Mouse (Mus musculus) lung, embryonic 15.5 days (tissue): ENCODE measurements around the gene Prelid3b. TPM values are rescaled to one million over a fixed set of nuclear protein-coding genes. Genes with fewer than 3 reads are reported as not detected.
A peak's percentile ranks its signal among the peaks of the same experiment; 100 is the strongest.

Experiments used
- ATAC-seq: fragments of 200-750 bp; cut with Nextera tagmentation; 2 replicates; pipeline ENCODE4 v1.8.0; 2017; ENCODE audit warnings: moderate number of reproducible peaks, borderline replicate concordance; ENCODE audit not compliant: low FRiP score, low TSS enrichment; ENCODE audit errors: extremely low read depth
- H3K27ac ChIP-seq: fragments of 300-500 bp; sonication (generic); 2 replicates; pipeline ENCODE4 v1.5.1; 2015; ENCODE audit warnings: moderate library complexity, mild to moderate bottlenecking, inconsistent platforms
- H3K27me3 ChIP-seq: fragments of 300-500 bp; sonication (generic); 2 replicates; pipeline ENCODE4 v1.6.1; 2015; ENCODE audit warnings: inconsistent platforms
- H3K36me3 ChIP-seq: fragments of 300-500 bp; sonication (generic); 2 replicates; pipeline ENCODE4 v1.6.1; 2015; ENCODE audit warnings: inconsistent platforms
- H3K4me1 ChIP-seq: fragments of 300-500 bp; sonication (generic); 2 replicates; pipeline ENCODE4 v1.6.1; 2015; ENCODE audit warnings: inconsistent platforms
- H3K4me2 ChIP-seq: fragments of 300-500 bp; sonication (generic); 2 replicates; pipeline ENCODE4 v1.6.1; 2015; ENCODE audit warnings: inconsistent platforms, mild to moderate bottlenecking, moderate library complexity
- H3K4me3 ChIP-seq: fragments of 300-500 bp; sonication (generic); 2 replicates; pipeline ENCODE4 v1.5.1; 2015; ENCODE audit warnings: mild to moderate bottlenecking, inconsistent platforms
- H3K9ac ChIP-seq: fragments of 300-500 bp; sonication (generic); 2 replicates; pipeline ENCODE4 v1.6.1; 2015; ENCODE audit warnings: inconsistent platforms
- H3K9me3 ChIP-seq: fragments of 300-500 bp; sonication (generic); 2 replicates; pipeline ENCODE4 v1.6.1; 2016; ENCODE audit warnings: inconsistent platforms
- WGBS: fragments of 180-500 bp; shearing (Covaris S2); methylation state at CpG from one replicate; pipeline ENCODE4 v1.1.7; 2015; 5-methylcytosine and 5-hydroxymethylcytosine counted together
- polyA plus RNA-seq: library from polyadenylated mRNA; unstranded; fragments of >200 nt; fragmentation: Nextera tagmentation; extraction: Ambion mirVana; gene quantifications from 2 replicates; pipeline ENCODE4 v1.2.1, GENCODE M21; 2015

Prelid3b gene
- polyA plus RNA-seq, 1 experiment from 2014 or later: 116 TPM

GRCm38 (mm10) chr2:174492858-174493257, 20.0 kb upstream of the Prelid3b start:
- no peak overlapping the region for H3K27ac ChIP-seq
- H3K4me2 ChIP-seq: no peak overlapping the region
- no peaks in the 10 kb centered on the region for H3K9me3 ChIP-seq
- 52% methylated on average over 2 of the region's 2 CpGs for WGBS
- H3K4me1 ChIP-seq: no peaks in the 10 kb centered on the region
- no peak for ATAC-seq
- H3K9ac ChIP-seq: no peak overlapping the region
- no peaks in the 10 kb centered on the region for H3K36me3 ChIP-seq
- no peak overlapping the region for H3K4me3 ChIP-seq
- H3K27me3 ChIP-seq: no peaks in the 10 kb centered on the region

- Histone ChIP-seq H3K4me3 (no peak overlapping the region), H3K4me2 (no peak overlapping the region), H3K9me3 (no peaks in the 10 kb centered on the region), H3K9ac (no peak overlapping the region), H3K36me3 (no peaks in the 10 kb centered on the region), H3K27ac (no peak overlapping the region), H3K4me1 (no peaks in the 10 kb centered on the region), H3K27me3 (no peaks in the 10 kb centered on the region)
- no peak for ATAC-seq
- WGBS: 59% methylated on average over 5 of the region's 5 CpGs
Measured at GRCm38 (mm10) chr2:174487005-174487404, 14.1 kb upstream of the Prelid3b start.

GRCm38 (mm10) chr2:174478746-174479145, 5.9 kb upstream of the Prelid3b start:
- Histone ChIP-seq H3K27ac (no peak overlapping the region; the same call in 1 of the 2 replicates), H3K4me3 (no peak overlapping the region), H3K4me2 (no peak overlapping the region), H3K36me3 (no peaks in the 10 kb centered on the region), H3K4me1 (peaks cover 9% of the 10 kb centered on the region), H3K9ac (no peak overlapping the region), H3K9me3 (no peaks in the 10 kb centered on the region), H3K27me3 (no peaks in the 10 kb centered on the region)
- WGBS: 65% methylated on average over 5 of the region's 5 CpGs
- no peak for ATAC-seq

GRCm38 (mm10) chr2:174477543-174478319, 4.8 kb upstream of the Prelid3b start:
- H3K4me1 ChIP-seq: peaks cover 15% of the 10 kb centered on the region
- no peak overlapping the region for H3K4me2 ChIP-seq
- H3K36me3 ChIP-seq: no peaks in the 10 kb centered on the region
- H3K27me3 ChIP-seq: no peaks in the 10 kb centered on the region
- ATAC-seq: no peak
- no peak overlapping the region for H3K4me3 ChIP-seq
- peak overlapping the region; percentile 30 for H3K27ac ChIP-seq
- no peaks in the 10 kb centered on the region for H3K9me3 ChIP-seq
- H3K9ac ChIP-seq: no peak overlapping the region
- WGBS: 47% methylated on average over 3 of the region's 3 CpGs

GRCm38 (mm10) chr2:174473550-174473927, 658 bp upstream of the Prelid3b start:
- ATAC-seq: no peak
- 60% methylated on average over 5 of the region's 5 CpGs for WGBS
- Histone ChIP-seq H3K4me2 (peak overlapping the region; percentile 74), H3K27ac (peak overlapping the region; percentile 87), H3K4me3 (peak overlapping the region; percentile 69), H3K9ac (peak overlapping the region; percentile 51), H3K27me3 (no peaks in the 10 kb centered on the region), H3K4me1 (peaks cover 24% of the 10 kb centered on the region), H3K36me3 (peaks cover 9% of the 10 kb centered on the region; the same call in 1 of the 2 replicates), H3K9me3 (no peaks in the 10 kb centered on the region)

DNA sequence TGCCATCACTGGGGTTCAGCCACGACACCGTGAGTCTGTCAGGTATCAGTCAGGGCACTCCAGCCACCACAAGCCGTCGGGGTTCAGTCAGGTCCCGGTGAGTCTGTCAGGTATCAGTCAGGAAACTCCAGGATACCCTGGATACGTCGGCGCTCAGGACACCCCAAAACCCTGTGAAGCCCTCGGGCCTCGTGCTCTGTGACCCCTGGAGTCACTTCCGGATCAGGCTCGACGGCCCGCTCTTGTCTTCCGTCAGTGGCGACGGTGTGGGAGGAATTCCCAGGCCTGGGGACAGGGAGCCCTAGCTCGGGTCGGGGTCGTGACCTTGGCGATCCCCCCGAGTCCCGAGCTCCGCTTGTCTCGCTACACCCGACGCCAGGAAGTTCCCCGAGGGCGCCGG, 474 bp downstream of the Prelid3b start:
- peak overlapping the region; percentile 69 for H3K4me3 ChIP-seq
- H3K9me3 ChIP-seq: no peaks in the 10 kb centered on the region
- WGBS: 8% methylated on average over 30 of the region's 30 CpGs
- peaks cover 15% of the 10 kb centered on the region; the same call in 1 of the 2 replicates for H3K36me3 ChIP-seq
- peaks cover 19% of the 10 kb centered on the region for H3K4me1 ChIP-seq
- peak; percentile 13 for ATAC-seq
- H3K4me2 ChIP-seq: peak overlapping the region; percentile 80
- H3K27ac ChIP-seq: peak overlapping the region; percentile 65
- H3K27me3 ChIP-seq: no peaks in the 10 kb centered on the region
- peak overlapping the region; percentile 71 for H3K9ac ChIP-seq

DNA sequence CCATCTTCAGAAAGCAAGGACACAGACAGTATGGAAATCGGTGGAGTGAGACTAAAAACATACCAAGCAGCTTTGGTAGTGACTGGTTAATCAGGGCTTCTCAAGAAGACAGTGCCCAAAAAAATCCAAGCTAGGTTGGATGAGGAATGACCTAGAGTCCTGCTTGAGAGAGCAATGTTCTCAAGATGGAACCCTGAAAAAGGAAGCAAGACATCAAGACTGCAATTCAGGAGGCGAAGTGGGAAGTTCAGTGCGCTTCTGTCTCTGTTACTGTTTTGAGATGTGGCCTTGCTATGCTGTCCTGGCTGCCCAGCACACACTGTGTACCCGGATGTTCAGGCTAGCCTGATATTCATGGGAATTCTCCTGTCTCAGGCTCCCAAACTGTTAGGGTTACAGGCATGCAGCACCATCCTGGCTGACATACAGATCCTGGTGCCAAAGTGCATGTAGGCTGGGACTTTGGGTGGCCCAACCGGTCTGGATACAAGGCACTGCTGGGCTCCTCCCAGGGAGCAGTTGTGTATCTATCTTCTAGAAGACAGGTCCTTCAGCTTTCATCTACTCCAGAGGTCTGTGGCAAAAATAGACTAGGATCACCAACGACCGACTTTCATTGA, 2.0 kb downstream of the Prelid3b start:
- Histone ChIP-seq H3K4me2 (peak overlapping the region; percentile 24; the same call in 1 of the 2 replicates), H3K4me3 (no peak overlapping the region), H3K9me3 (no peaks in the 10 kb centered on the region), H3K9ac (no peak overlapping the region), H3K36me3 (peaks cover 24% of the 10 kb centered on the region; the same call in 1 of the 2 replicates), H3K27me3 (no peaks in the 10 kb centered on the region), H3K27ac (0 out of 2 replicates have a peak overlapping the region, but pooled peaks have one; percentile 10), H3K4me1 (peaks cover 19% of the 10 kb centered on the region)
- 84% methylated on average over 7 of the region's 7 CpGs for WGBS
- ATAC-seq: no peak

- Histone ChIP-seq H3K4me2 (no peak overlapping the region), H3K4me3 (no peak overlapping the region), H3K36me3 (peaks cover 25% of the 10 kb centered on the region; the same call in 1 of the 2 replicates), H3K9me3 (no peaks in the 10 kb centered on the region), H3K4me1 (peaks cover 19% of the 10 kb centered on the region), H3K9ac (no peak overlapping the region), H3K27ac (no peak overlapping the region), H3K27me3 (no peaks in the 10 kb centered on the region)
- 58% methylated on average over 4 of the region's 4 CpGs for whole genome bisulfite sequencing
- no peak for ATAC-seq
Measured at GRCm38 (mm10) chr2:174470333-174470732, 2.5 kb downstream of the Prelid3b start.

GRCm38 (mm10) chr2:174463789-174464523, 8.9 kb downstream of the Prelid3b start, which contains the start of gene Atp5e:
Atp5e (minus strand) TSS chr2:174464105.
- Histone ChIP-seq H3K9ac (peak within 1 kb of the TSS; percentile 75), H3K36me3 (peaks cover 46% of the 10 kb centered on the region), H3K4me1 (peaks cover 14% of the 10 kb centered on the region), H3K9me3 (no peaks in the 10 kb centered on the region), H3K27me3 (no peaks in the 10 kb centered on the region), H3K4me2 (peak within 1 kb of the TSS; percentile 74), H3K27ac (peak within 1 kb of the TSS; percentile 60; the same call in 1 of the 2 replicates), H3K4me3 (peak within 1 kb of the TSS; percentile 75)
- WGBS: 2% methylated on average over 48 of the region's 48 CpGs
- peak; percentile 100 for ATAC-seq

DNA sequence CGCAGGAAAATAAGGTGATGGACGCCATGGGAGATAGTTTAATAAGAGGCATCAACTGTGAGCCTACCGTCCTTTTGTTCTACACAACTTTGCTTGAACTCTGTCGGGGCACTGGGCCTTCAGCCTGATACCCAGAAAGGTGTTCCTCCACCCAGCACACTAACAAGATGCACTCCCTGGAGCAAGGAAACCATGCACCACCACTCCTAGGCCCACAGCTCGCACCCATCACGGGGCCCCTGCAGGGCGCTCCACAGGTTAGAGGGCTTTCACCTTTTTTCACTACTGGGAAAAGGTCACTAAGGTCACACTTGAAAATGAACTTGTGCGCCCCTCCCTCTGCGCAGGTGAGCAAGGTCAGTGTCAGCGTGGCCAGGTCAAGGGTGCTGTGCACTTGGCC, 9.5 kb downstream of the Prelid3b start:
- Histone ChIP-seq H3K4me1 (peaks cover 14% of the 10 kb centered on the region), H3K27ac (no peak overlapping the region), H3K4me3 (peak overlapping the region; percentile 75), H3K27me3 (no peaks in the 10 kb centered on the region), H3K9me3 (no peaks in the 10 kb centered on the region), H3K9ac (peak overlapping the region; percentile 75), H3K4me2 (peak overlapping the region; percentile 74), H3K36me3 (peaks cover 46% of the 10 kb centered on the region)
- ATAC-seq: peak; percentile 33; the same call in 1 of the 2 replicates
- WGBS: 35% methylated on average over 10 of the region's 10 CpGs

DNA sequence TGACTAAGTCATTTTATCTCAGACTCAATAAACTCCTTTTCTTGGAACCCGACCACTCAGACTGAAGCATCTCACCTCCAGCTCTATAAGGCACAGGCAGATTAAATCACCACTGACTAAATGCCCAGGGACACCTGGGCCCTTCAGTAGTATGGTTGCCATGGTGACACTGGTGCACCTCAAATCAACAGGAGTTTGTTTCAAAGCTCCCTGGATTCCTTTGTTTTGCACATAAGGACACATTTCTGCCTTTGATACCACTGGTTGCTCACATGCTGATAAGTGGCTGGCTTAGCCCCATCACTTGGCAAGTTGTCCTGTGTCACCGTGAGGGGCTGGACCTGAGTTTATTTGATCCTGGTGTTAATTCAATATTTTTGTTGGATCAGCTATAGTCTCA, 13.5 kb downstream of the Prelid3b start:
- H3K27me3 ChIP-seq: no peaks in the 10 kb centered on the region
- H3K9ac ChIP-seq: no peak overlapping the region
- no peaks in the 10 kb centered on the region for H3K9me3 ChIP-seq
- no peak for ATAC-seq
- peaks cover 28% of the 10 kb centered on the region for H3K36me3 ChIP-seq
- 64% methylated on average over 2 of the region's 2 CpGs for WGBS
- peaks cover 14% of the 10 kb centered on the region for H3K4me1 ChIP-seq
- no peak overlapping the region for H3K27ac ChIP-seq
- no peak overlapping the region for H3K4me3 ChIP-seq
- H3K4me2 ChIP-seq: no peak overlapping the region
